Mouse (Mus musculus) cerebellum, adult 9-10 months (tissue): ENCODE data around the gene Cdkal1.

ENCODE experiments used
- DNase-seq: peaks from one replicate; pipeline ENCODE4 v3.0.0; 2022

Gene Cdkal1

GRCm38 (mm10) chr13:29565710-29566109, 289.8 kb downstream of the Cdkal1 start:
- no peak for DNase-seq

GRCm38 (mm10) chr13:29559188-29559587, 296.3 kb downstream of the Cdkal1 start:
- no peak for DNase-seq

- DNase-seq: no peak
Measured at GRCm38 (mm10) chr13:29555160-29555785, 300.2 kb downstream of the Cdkal1 start.

GRCm38 (mm10) chr13:29553792-29554191, 301.7 kb downstream of the Cdkal1 start:
- DNase-seq: no peak

- DNase-seq: no peak
Measured at GRCm38 (mm10) chr13:29552322-29552870, 303.1 kb downstream of the Cdkal1 start.

GRCm38 (mm10) chr13:29550886-29551285, 304.6 kb downstream of the Cdkal1 start:
- DNase-seq: no peak

- DNase-seq: no peak
Measured at GRCm38 (mm10) chr13:29550203-29550602, 305.3 kb downstream of the Cdkal1 start.

- no peak for DNase-seq
Measured at GRCm38 (mm10) chr13:29549761-29550160, 305.7 kb downstream of the Cdkal1 start.

GRCm38 (mm10) chr13:29537906-29538305, 317.6 kb downstream of the Cdkal1 start:
- DNase-seq: peak; percentile 68

- DNase-seq: no peak
Measured at GRCm38 (mm10) chr13:29533586-29533985, 321.9 kb downstream of the Cdkal1 start.

- no peak for DNase-seq
Measured at GRCm38 (mm10) chr13:29528344-29528743, 327.1 kb downstream of the Cdkal1 start.

- DNase-seq: no peak
Measured at GRCm38 (mm10) chr13:29521321-29521720, 334.2 kb downstream of the Cdkal1 start.

- no peak for DNase-seq
Measured at GRCm38 (mm10) chr13:29514071-29514470, 341.4 kb downstream of the Cdkal1 start.

- no peak for DNase-seq
Measured at GRCm38 (mm10) chr13:29504861-29505568, 350.5 kb downstream of the Cdkal1 start.

GRCm38 (mm10) chr13:29503147-29504044, 352.1 kb downstream of the Cdkal1 start:
- DNase-seq: peak; percentile 44

- no peak for DNase-seq
Measured at GRCm38 (mm10) chr13:29502481-29503146, 352.9 kb downstream of the Cdkal1 start.

- no peak for DNase-seq
Measured at GRCm38 (mm10) chr13:29501173-29501572, 354.3 kb downstream of the Cdkal1 start.

GRCm38 (mm10) chr13:29499750-29500149, 355.7 kb downstream of the Cdkal1 start:
- no peak for DNase-seq

GRCm38 (mm10) chr13:29497286-29497685, 358.2 kb downstream of the Cdkal1 start:
- DNase-seq: no peak

GRCm38 (mm10) chr13:29490341-29490740, 365.1 kb downstream of the Cdkal1 start:
- DNase-seq: no peak

- no peak for DNase-seq
Measured at GRCm38 (mm10) chr13:29489476-29489875, 366.0 kb downstream of the Cdkal1 start.

GRCm38 (mm10) chr13:29486709-29487108, 368.8 kb downstream of the Cdkal1 start:
- DNase-seq: no peak

GRCm38 (mm10) chr13:29483950-29484349, 371.5 kb downstream of the Cdkal1 start:
- DNase-seq: no peak
